Mouse (Mus musculus) midbrain, embryonic 12.5 days (tissue): ENCODE measurements around the gene Ccdc85c. TPM values are rescaled to one million over a fixed set of nuclear protein-coding genes. Genes with fewer than 3 reads are reported as not detected.
A peak's percentile ranks its signal among the peaks of the same experiment; 100 is the strongest.

Experiments
- ATAC-seq: fragments of 200-750 bp; cut with Nextera tagmentation; 2 replicates; pipeline ENCODE4 v1.8.0; 2017; ENCODE audit warnings: low read depth, moderate TSS enrichment, moderate library complexity; ENCODE audit not compliant: low FRiP score
- H3K27ac ChIP-seq: fragments of 300-500 bp; sonication (generic); replicated peaks from 2 replicates; pipeline ENCODE4 v1.5.1; 2016; ENCODE audit warnings: mild to moderate bottlenecking
- H3K27me3 ChIP-seq: fragments of 300-500 bp; sonication (generic); 2 replicates; pipeline ENCODE4 v1.6.1; 2016; ENCODE audit warnings: mild to moderate bottlenecking
- H3K36me3 ChIP-seq: fragments of 300-500 bp; sonication (generic); 2 replicates; pipeline ENCODE4 v1.6.1; 2016
- H3K4me1 ChIP-seq: fragments of 300-500 bp; sonication (generic); 2 replicates; pipeline ENCODE4 v1.6.1; 2016
- H3K4me2 ChIP-seq: fragments of 300-500 bp; sonication (generic); replicated peaks from 2 replicates; pipeline ENCODE4 v1.6.1; 2016; ENCODE audit warnings: mild to moderate bottlenecking, moderate library complexity
- H3K4me3 ChIP-seq: fragments of 300-500 bp; sonication (generic); 2 replicates; pipeline ENCODE4 v1.5.1; 2016; ENCODE audit warnings: mild to moderate bottlenecking
- H3K9ac ChIP-seq: fragments of 300-500 bp; sonication (generic); replicated peaks from 2 replicates; pipeline ENCODE4 v1.6.1; 2016; ENCODE audit warnings: mild to moderate bottlenecking, moderate library complexity
- H3K9me3 ChIP-seq: fragments of 300-500 bp; sonication (generic); 2 replicates; pipeline ENCODE4 v1.6.1; 2016; ENCODE audit warnings: mild to moderate bottlenecking
- WGBS: fragments of 180-500 bp; shearing (Covaris S2); methylation state at CpG from one replicate; pipeline ENCODE4 v1.1.7; 2016; 5-methylcytosine and 5-hydroxymethylcytosine counted together
- polyA plus RNA-seq: library from polyadenylated mRNA; unstranded; fragments of >200 nt; fragmentation: Nextera tagmentation; extraction: Ambion mirVana; gene quantifications from 2 replicates; pipeline ENCODE4 v1.2.1, GENCODE M21; 2016

Ccdc85c gene
- polyA plus RNA-seq, 1 experiment from 2014 or later = 17.0 TPM

DNA sequence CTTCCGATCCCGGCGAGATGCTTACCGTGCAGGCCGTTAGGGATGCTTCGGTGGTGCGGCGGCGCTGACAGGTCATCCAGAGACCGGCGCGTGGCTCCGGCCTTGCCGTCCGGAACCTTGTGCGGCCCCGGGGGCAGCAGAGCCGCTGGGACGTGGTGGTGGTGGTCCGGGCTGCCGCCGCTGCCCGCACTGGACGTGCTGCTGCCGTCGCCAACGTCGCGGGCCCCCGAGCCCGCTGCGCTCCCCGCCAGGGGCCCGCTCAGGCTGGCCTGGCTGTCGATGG, 971 bp downstream of the Ccdc85c start:
- Histone ChIP-seq H3K4me2 (peak overlapping the region; percentile 99), H3K27me3 (peaks cover 5% of the 10 kb centered on the region; the same call in 1 of the 2 replicates), H3K4me1 (peaks cover 84% of the 10 kb centered on the region), H3K27ac (peak overlapping the region; percentile 81), H3K9ac (peak overlapping the region; percentile 95), H3K9me3 (no peaks in the 10 kb centered on the region), H3K4me3 (peak overlapping the region; percentile 86), H3K36me3 (0 out of 2 replicates have a peak, but pooled peaks cover 7% of the 10 kb centered on the region)
- WGBS = under 1% methylated on average over 27 of the region's 35 CpGs
- ATAC-seq = no peak

DNA sequence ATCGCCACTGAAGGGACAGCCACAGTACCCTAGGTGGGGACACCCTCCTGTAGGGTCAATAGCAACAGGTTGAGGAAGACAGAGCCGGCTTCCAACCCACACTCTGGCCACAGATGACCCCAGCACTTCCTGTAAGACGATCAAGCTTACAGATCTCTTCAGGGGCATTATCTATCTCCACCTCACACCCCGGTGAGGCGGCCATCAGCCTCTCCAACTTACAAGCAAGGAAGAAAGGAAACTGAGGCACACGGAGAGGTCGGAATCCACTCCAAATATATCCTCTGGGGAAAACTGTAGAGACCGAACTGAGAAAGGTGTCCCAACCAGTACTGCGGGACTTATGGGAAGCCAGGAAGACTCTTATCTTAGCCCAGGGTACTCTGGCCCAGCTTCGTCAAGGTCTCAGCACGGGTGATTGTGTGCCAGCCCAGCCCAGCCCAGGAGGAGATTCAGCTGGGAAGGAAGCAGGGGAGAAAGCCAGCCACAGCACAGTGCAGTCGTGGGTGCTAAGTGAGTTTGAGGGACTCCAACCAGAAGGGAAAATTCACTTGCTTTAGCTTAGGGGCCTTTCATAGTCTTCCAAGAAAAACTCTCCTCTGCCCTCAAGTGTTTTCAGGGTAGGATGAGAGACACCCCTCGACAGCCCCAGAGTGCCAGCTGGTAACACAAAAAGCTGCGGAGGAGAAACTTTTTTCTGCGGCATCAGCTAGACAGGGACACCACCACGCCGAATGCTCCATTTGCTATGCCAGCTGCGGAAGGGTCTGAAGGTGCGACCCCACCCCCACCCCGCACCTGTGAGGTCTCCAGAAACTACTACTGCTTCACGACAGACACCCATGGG, 1.5 kb downstream of the Ccdc85c start:
- H3K9ac ChIP-seq = peak overlapping the region; percentile 95
- ATAC-seq = no peak
- H3K4me3 ChIP-seq = peak overlapping the region; percentile 86
- no peaks in the 10 kb centered on the region for H3K9me3 ChIP-seq
- 0 out of 2 replicates have a peak, but pooled peaks cover 7% of the 10 kb centered on the region for H3K36me3 ChIP-seq
- H3K4me2 ChIP-seq = peak overlapping the region; percentile 99
- WGBS = 6% methylated on average over 21 of the region's 21 CpGs
- H3K27me3 ChIP-seq = peaks cover 5% of the 10 kb centered on the region; the same call in 1 of the 2 replicates
- H3K27ac ChIP-seq = 0 out of 2 replicates have a peak overlapping the region, but pooled peaks have one; percentile 81
- H3K4me1 ChIP-seq = peaks cover 82% of the 10 kb centered on the region

DNA sequence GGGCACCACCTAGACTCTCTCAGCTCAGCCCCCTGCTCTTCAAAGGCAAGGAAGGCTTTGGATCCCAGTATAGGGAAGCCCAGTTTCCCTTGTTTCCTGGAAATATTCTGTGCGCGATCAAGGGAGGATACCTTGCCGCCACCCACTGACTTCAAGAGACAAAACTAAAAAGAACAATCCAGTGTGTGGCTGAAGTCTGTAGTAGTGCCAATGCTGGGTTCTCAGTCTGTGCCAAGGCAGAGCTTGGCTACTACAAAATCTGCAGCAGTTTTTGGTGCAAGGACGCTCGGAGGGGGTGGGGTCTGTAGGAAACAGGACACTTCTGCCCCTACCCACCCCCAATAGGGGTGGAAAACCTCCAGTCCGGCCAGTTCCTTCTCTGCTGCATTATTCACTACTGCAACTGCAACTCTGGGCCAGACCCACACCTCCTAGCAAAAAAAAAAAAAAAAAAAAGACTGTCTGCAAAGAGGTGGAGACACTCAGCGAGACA, 3.0 kb downstream of the Ccdc85c start:
- no peak for ATAC-seq

DNA sequence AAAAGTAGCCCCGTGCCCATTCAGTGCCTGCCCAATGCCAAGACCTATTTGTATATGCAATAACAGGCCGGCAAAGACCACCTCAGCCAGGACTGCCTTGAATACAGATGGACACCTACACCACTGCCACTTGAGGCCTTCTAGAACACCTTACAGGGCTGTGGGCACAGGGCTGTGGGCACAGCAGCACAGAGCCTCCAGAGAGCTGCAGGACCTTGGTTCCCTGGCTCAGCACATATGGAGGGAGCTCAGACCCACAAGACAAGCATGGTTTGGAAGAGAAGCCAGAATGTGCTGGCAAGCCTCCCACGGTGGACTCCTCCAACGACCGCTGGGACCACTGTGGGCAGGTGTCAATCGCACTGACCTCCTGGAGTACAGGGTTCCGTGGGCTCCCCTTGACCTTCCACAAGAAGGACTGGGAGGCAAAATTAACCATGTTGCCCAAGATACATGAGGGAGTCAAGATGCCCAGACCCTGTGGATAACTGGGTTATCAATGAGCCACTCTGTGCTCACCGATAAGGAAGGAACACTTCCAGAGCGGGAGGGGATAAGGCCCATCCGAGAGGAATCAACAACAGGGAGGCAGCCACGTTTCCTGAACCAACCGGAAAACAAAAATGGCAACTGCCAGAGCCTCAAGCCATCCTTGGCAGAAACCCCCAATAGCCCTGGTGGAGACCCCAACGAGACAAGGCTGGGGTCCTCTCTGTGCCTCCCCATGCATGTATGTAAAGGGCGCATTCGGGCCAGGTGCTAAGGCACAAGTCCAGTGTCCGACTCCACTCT, 3.7 kb downstream of the Ccdc85c start:
- Histone ChIP-seq H3K9me3 (no peaks in the 10 kb centered on the region), H3K9ac (peak overlapping the region; percentile 37), H3K27me3 (no peaks in the 10 kb centered on the region), H3K27ac (0 out of 2 replicates have a peak overlapping the region, but pooled peaks have one; percentile 47), H3K4me2 (peak overlapping the region; percentile 99), H3K36me3 (0 out of 2 replicates have a peak, but pooled peaks cover 7% of the 10 kb centered on the region), H3K4me1 (peaks cover 75% of the 10 kb centered on the region), H3K4me3 (peak overlapping the region; percentile 86)
- no peak for ATAC-seq
- WGBS = 78% methylated on average over 16 of the region's 16 CpGs

More for the DNA sequence above, 3.0 kb downstream of the Ccdc85c start:
- Histone ChIP-seq H3K4me2 (peak overlapping the region; percentile 99), H3K9ac (peak overlapping the region; percentile 95), H3K4me3 (peak overlapping the region; percentile 86), H3K36me3 (0 out of 2 replicates have a peak, but pooled peaks cover 7% of the 10 kb centered on the region), H3K4me1 (peaks cover 75% of the 10 kb centered on the region), H3K9me3 (no peaks in the 10 kb centered on the region), H3K27ac (no peak overlapping the region), H3K27me3 (no peaks in the 10 kb centered on the region)
- WGBS = 55% methylated on average over 7 of the region's 7 CpGs

DNA sequence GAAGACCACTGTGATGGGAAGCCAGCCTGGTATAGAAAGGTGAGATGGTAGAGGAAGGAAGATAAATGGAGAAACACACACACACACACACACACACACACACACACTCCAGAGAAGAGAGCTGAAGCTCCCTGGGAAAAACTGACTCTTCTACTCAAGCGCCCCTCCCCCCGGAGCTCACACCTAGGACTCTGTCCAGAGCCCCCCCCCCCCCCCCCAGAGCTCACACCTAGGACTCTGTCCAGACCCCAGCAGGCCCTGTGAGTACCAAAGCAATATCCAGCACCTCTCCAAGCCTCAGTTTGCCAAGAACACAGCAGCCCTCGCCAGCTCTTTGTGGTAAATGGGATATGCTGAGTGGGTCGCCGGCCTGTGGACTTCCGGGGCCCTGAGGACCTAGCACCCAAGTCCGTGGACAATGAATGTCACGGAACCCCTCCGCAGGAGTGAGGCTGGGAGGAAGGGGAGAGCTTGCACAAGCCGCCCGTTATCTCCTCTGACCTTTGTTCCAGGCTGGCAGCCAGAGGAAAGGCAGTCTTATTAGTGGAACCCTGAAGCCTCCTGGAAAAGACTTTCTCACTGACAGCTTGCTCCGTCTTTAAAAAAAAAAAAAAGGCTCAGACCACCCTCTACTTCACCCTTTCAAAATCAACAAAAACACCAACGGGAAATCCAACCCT, 4.8 kb downstream of the Ccdc85c start:
- Histone ChIP-seq H3K4me1 (peaks cover 84% of the 10 kb centered on the region), H3K27ac (0 out of 2 replicates have a peak overlapping the region, but pooled peaks have one; percentile 47), H3K36me3 (0 out of 2 replicates have a peak, but pooled peaks cover 7% of the 10 kb centered on the region), H3K4me3 (peak overlapping the region; percentile 17; the same call in 1 of the 2 replicates), H3K9ac (peak overlapping the region; percentile 47; the same call in 1 of the 2 replicates), H3K4me2 (peak overlapping the region; percentile 99), H3K27me3 (no peaks in the 10 kb centered on the region), H3K9me3 (no peaks in the 10 kb centered on the region)
- no peak for ATAC-seq
- WGBS = 59% methylated on average over 13 of the region's 13 CpGs

DNA sequence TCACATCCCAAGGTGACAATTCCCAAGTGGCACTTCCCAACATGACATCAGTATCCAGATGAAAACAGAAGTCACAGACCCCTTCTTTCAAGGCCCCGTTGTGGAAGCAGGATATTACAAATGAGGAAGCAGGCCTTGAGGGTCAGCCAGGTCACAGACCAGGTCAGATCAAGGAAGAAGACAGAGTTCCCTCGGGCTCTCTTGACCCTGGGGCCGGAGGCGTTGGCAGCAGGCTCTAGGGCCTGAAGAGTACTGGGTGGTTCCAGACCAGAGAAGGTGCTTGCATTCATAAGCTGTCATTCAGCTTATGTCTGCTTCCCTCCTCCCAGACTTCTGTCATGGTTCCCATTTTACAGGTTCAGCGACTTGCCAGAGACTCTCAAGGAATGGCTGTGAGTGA, 5.5 kb downstream of the Ccdc85c start:
- H3K9ac ChIP-seq = no peak overlapping the region
- no peak overlapping the region for H3K4me2 ChIP-seq
- 81% methylated on average over 5 of the region's 5 CpGs for WGBS
- peaks cover 89% of the 10 kb centered on the region for H3K4me1 ChIP-seq
- 0 out of 2 replicates have a peak, but pooled peaks cover 7% of the 10 kb centered on the region for H3K36me3 ChIP-seq
- H3K27me3 ChIP-seq = no peaks in the 10 kb centered on the region
- H3K4me3 ChIP-seq = no peak overlapping the region
- no peak for ATAC-seq
- no peaks in the 10 kb centered on the region for H3K9me3 ChIP-seq
- H3K27ac ChIP-seq = no peak overlapping the region

DNA sequence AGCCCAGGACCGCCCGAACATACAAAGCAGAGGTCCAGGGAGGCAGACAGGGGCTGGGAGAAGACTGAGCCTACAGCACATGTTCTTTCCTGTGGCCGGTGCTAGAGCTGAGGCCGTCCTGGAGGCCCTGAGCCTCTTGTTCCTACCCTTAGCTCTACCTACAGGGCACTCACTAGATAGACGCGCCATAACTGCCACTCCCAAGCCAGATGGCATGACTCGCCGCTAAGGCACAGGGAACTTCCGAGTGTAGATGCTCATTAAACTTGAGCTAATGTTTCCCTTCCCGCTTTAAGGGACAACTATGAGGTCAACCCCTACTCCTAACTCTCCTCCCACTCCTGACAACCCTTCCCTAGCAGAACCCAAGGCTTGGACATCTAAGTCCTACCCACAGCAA, 6.3 kb downstream of the Ccdc85c start:
- Histone ChIP-seq H3K27ac (no peak overlapping the region), H3K36me3 (0 out of 2 replicates have a peak, but pooled peaks cover 7% of the 10 kb centered on the region), H3K4me3 (no peak overlapping the region), H3K27me3 (no peaks in the 10 kb centered on the region), H3K4me1 (peaks cover 89% of the 10 kb centered on the region), H3K4me2 (no peak overlapping the region), H3K9ac (no peak overlapping the region), H3K9me3 (no peaks in the 10 kb centered on the region)
- 92% methylated on average over 10 of the region's 10 CpGs for WGBS
- ATAC-seq = no peak

DNA sequence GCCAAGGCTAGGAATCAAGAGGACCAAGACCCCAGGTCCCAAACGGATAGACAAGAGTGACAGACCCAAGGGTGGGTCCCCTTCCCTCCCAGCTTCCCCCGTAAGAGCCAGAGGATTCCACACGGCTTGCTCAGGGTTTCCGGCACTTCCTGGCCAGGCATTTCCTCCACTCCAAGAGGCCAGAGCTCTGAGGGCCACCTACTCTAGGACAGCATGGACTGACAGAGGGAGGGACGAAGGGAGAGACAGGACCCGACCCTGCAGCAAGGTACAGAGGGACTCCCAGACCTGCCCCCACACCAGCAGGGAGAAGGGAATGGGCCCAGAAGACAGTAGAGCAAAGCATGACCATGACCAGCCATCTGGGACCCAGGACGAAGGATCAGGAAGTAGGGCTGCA, 7.6 kb downstream of the Ccdc85c start:
- peaks cover 88% of the 10 kb centered on the region for H3K4me1 ChIP-seq
- H3K9ac ChIP-seq = no peak overlapping the region
- ATAC-seq = no peak
- 88% methylated on average over 7 of the region's 7 CpGs for WGBS
- no peak overlapping the region for H3K4me3 ChIP-seq
- H3K27ac ChIP-seq = 0 out of 2 replicates have a peak overlapping the region, but pooled peaks have one; percentile 95
- H3K27me3 ChIP-seq = no peaks in the 10 kb centered on the region
- H3K4me2 ChIP-seq = no peak overlapping the region
- H3K9me3 ChIP-seq = no peaks in the 10 kb centered on the region
- H3K36me3 ChIP-seq = 0 out of 2 replicates have a peak, but pooled peaks cover 7% of the 10 kb centered on the region

DNA sequence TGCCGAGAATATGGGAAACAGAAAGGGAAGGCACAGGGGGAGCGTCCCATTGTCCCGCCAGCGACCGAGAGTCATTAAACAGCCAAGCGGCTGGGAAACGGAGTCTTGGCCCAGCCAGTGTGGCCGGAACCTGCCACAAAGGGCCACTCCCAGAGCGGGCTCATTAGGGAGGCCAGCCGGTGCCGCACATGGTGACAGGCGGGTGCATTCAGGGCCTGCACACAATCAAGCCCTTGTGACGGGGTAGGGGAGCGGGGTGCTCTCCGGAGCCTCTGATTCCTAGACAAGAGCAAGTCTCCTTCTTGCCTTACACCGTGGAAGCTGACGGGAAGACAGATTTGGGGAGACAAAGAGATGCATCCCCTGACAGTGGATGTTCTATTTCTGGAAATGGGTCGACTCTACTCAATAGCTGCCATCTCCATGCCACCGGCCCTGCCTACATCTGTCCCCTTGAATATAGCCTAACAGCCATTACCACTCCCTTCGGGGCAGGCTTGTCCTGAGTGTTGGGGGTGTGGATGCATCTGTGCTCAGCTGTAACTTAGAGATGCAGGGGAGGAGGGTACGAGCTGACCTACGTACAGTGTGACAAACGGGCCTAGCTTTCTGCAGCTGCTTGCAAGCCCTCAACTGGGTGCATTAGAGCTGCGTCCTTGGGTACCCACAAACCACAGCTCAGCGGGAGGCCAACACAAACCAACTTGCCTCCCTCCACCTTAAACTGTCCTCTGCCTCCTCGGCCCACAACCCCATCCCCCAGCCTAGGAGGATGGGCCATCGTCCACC, 9.2 kb downstream of the Ccdc85c start:
- H3K4me3 ChIP-seq = peak overlapping the region; percentile 17
- 13% methylated on average over 27 of the region's 27 CpGs for WGBS
- 0 out of 2 replicates have a peak, but pooled peaks cover 7% of the 10 kb centered on the region for H3K36me3 ChIP-seq
- H3K9me3 ChIP-seq = no peaks in the 10 kb centered on the region
- peak; percentile 86 for ATAC-seq
- peak overlapping the region; percentile 95 for H3K27ac ChIP-seq
- peak overlapping the region; percentile 58 for H3K9ac ChIP-seq
- H3K27me3 ChIP-seq = no peaks in the 10 kb centered on the region
- peak overlapping the region; percentile 40 for H3K4me2 ChIP-seq
- peaks cover 88% of the 10 kb centered on the region for H3K4me1 ChIP-seq

DNA sequence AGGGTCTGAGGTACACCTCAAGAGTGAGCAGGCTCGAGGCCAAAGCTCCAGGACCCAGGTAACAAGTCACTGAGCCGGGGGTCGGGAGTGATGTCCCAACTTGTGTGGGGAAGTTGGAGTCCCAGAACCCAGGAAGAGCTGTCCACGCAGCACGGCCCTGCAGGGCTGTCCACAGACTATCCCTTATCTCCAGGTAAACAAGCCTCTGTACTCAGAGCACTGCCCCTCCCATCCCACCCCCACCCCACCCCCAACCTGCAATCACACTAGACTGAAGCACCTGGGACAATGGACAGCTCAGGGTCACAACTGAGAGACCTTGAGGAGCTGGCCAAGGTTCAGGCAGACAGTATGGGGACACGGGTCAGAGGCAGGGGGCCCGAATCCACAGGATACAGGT, 10.3 kb downstream of the Ccdc85c start:
- Histone ChIP-seq H3K4me2 (peak overlapping the region; percentile 40; the same call in 1 of the 2 replicates), H3K9ac (peak overlapping the region; percentile 58), H3K36me3 (0 out of 2 replicates have a peak, but pooled peaks cover 7% of the 10 kb centered on the region), H3K27me3 (no peaks in the 10 kb centered on the region), H3K9me3 (no peaks in the 10 kb centered on the region), H3K27ac (peak overlapping the region; percentile 95), H3K4me1 (peaks cover 81% of the 10 kb centered on the region), H3K4me3 (no peak overlapping the region)
- 82% methylated on average over 7 of the region's 7 CpGs for WGBS
- no peak for ATAC-seq
